Mouse (Mus musculus) embryonic facial prominence, embryonic 13.5 days (tissue): ENCODE measurements at regions not wholly inside any gene's neighbourhood (a gene's known extent, or its start where the extent isn't known, plus 50 kb on each side); places are given as distances from the start of the nearest gene placed in this dataset.

Experiments
- ATAC-seq: fragments of 200-750 bp; cut with Nextera tagmentation; 2 replicates; pipeline ENCODE4 v1.8.0; 2017; ENCODE audit warnings: low read depth; ENCODE audit not compliant: insufficient number of reproducible peaks, insufficient read depth, low FRiP score, low TSS enrichment
- H3K27ac ChIP-seq: fragments of 300-500 bp; sonication (generic); 2 replicates; pipeline ENCODE4 v1.5.1; 2015; ENCODE audit warnings: moderate library complexity, mild to moderate bottlenecking, inconsistent platforms
- H3K27me3 ChIP-seq: fragments of 300-500 bp; sonication (generic); 2 replicates; pipeline ENCODE4 v1.6.1; 2015; ENCODE audit warnings: mild to moderate bottlenecking, inconsistent platforms
- H3K36me3 ChIP-seq: fragments of 300-500 bp; sonication (generic); 2 replicates; pipeline ENCODE4 v1.6.1; 2015; ENCODE audit warnings: mild to moderate bottlenecking, inconsistent platforms
- H3K4me1 ChIP-seq: fragments of 300-500 bp; sonication (generic); 2 replicates; pipeline ENCODE4 v1.6.1; 2015; ENCODE audit warnings: inconsistent platforms
- H3K4me2 ChIP-seq: fragments of 300-500 bp; sonication (generic); 2 replicates; pipeline ENCODE4 v1.6.1; 2015; ENCODE audit warnings: moderate library complexity, mild to moderate bottlenecking, inconsistent platforms
- H3K4me3 ChIP-seq: fragments of 300-500 bp; sonication (generic); 2 replicates; pipeline ENCODE4 v1.5.1; 2015; ENCODE audit warnings: mild to moderate bottlenecking, inconsistent platforms
- H3K9ac ChIP-seq: fragments of 300-500 bp; sonication (generic); 2 replicates; pipeline ENCODE4 v1.6.1; 2015; ENCODE audit warnings: mild to moderate bottlenecking, inconsistent platforms
- H3K9me3 ChIP-seq: fragments of 300-500 bp; sonication (generic); 2 replicates; pipeline ENCODE4 v1.6.1; 2016; ENCODE audit warnings: inconsistent platforms
- WGBS: fragments of 180-500 bp; shearing (Covaris S2); methylation state at CpG from one replicate; pipeline ENCODE4 v1.1.7; 2015; ENCODE audit warnings: mixed read lengths; 5-methylcytosine and 5-hydroxymethylcytosine counted together

DNA sequence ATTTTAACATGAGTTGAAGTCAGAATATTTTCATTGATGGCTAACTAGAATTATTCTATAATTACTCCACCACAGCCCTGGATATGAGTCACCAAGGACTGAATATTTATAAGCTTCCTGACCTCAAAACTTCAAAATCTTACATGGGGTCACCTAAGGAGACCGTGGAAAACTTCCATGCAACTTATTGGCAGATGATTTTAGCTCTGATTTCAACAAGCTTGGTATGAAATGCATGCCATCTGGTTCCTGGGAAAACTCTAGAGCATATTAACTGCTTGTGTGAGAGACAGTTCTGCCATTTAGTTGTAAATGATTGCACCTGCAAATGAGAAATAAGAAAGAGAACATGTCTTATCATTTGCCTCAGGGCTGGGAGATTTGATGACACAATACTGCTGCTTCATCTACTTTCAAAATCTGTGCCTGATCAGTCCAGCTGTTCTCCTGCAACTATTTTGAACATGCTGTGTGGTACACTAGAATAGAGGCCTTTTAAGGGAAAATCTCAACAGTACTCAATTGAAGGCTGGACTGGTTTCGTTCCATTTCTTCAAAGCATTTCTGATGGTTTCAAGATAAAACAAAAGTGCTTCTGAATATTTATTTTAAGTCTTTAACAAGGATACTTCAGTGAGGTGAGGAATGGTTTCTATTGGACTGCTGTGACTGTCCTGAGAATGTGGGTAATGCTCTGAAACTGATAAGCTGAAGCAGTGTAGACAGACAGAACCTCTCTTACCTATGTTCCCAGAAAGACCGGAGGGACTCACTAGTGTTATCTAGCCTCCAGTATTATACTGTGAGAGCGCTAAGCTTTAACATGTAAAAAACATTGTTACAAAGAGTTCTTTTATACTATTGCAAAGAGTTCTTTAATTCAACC is 513.8 kb upstream of the Nr5a2 start:
- ATAC-seq: no peak
- H3K4me3 ChIP-seq: no peak overlapping the region

DNA sequence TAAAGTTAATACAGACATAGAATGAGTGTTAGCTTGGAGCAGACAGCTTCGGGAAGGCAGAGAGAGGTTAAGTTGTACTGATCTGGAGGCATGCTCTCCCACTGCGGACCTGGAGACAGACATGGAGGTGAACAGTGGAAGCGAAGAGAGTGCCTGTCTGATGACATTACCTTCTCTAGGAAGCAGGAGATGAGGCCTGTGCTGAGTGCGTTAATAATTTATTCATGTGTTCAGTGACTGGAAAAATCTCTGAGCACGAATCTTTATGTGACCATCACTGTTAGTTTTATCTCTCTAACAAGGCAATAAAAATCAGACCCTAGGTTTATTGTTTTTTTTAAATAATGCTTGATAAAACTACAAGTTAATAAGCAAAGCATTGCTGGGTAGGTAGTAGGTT is 504.7 kb upstream of the Nr5a2 start:
- H3K27ac ChIP-seq: no peak overlapping the region
- no peak for ATAC-seq

More for the DNA sequence above, 513.8 kb upstream of the Nr5a2 start:
- Histone ChIP-seq H3K27me3 (no peaks in the 10 kb centered on the region), H3K4me1 (0 out of 2 replicates have a peak, but pooled peaks cover 4% of the 10 kb centered on the region), H3K4me2 (no peak overlapping the region), H3K27ac (no peak overlapping the region), H3K9ac (no peak overlapping the region), H3K9me3 (no peaks in the 10 kb centered on the region), H3K36me3 (no peaks in the 10 kb centered on the region)
- WGBS: 59% methylated on average over 4 of the region's 4 CpGs

DNA sequence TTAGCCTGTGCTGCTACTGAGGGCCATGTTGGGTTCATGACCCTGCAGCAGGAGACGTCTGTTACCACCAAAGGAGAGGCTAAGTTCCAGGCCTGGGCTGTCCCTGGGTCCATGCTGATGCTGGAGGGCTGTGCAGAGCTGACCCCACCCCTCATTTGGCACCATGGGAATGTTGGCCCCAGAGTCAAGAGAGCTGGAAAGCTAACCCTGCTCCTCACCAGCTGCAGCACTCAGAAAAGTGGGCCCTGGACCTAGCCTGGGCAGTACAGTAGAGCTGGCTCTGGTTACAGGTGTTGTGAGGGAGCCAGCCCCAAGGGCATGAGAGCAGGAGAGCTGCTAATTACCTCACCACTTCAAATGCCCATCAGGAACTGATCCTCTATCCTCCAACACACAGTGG is 500.9 kb upstream of the Nr5a2 start:
- Histone ChIP-seq H3K27me3 (no peaks in the 10 kb centered on the region), H3K36me3 (no peaks in the 10 kb centered on the region), H3K4me3 (no peak overlapping the region), H3K9me3 (no peaks in the 10 kb centered on the region), H3K4me2 (no peak overlapping the region), H3K9ac (no peak overlapping the region), H3K27ac (no peak overlapping the region), H3K4me1 (no peaks in the 10 kb centered on the region)
- WGBS: 76% methylated on average over 1 of the region's 1 CpGs
- no peak for ATAC-seq

More for the DNA sequence above, 504.7 kb upstream of the Nr5a2 start:
- H3K4me1 ChIP-seq: no peaks in the 10 kb centered on the region
- no peak overlapping the region for H3K9ac ChIP-seq
- no peak overlapping the region for H3K4me2 ChIP-seq
- 91% methylated on average over 5 of the region's 5 CpGs for WGBS
- H3K9me3 ChIP-seq: no peaks in the 10 kb centered on the region
- no peak overlapping the region for H3K4me3 ChIP-seq
- H3K36me3 ChIP-seq: no peaks in the 10 kb centered on the region
- H3K27me3 ChIP-seq: no peaks in the 10 kb centered on the region

DNA sequence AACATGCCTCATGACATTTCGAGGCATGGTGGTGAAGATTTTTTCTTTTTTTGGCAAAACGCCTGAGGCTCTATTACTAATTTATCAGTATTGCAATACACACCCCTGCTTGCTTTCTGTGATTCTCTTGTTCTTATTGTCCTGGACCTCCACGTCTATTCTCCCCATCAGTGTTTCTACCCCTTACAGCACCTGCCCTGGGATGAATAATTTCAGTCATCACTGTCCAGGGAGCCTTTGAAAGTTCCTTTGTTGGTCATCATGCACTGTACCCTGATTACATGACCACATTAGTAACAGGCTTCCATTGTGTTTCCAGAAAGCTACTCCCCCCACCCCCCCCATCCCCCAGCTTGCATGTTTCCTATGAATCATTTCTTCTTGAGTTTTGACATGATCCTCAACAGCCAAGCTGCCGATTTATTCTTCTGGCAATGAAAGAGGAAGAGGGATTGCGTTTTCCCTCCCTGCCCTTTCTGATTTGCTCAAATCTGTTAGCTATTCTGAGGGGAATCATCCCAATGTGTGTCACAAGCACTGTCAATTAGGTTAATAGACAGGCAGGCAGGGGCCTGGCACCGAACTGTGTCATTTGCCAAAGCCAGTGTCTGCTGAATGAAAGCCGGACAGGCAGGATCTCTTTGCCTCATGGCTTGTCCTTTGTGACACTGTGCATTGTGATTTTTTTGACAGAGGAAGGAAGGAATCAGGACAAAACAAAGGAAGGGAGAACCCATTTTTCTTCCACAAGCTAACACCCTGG is 493.4 kb upstream of the Nr5a2 start:
- Histone ChIP-seq H3K4me3 (no peak overlapping the region), H3K9ac (no peak overlapping the region), H3K4me2 (no peak overlapping the region), H3K27me3 (no peaks in the 10 kb centered on the region), H3K9me3 (no peaks in the 10 kb centered on the region), H3K36me3 (no peaks in the 10 kb centered on the region), H3K4me1 (no peaks in the 10 kb centered on the region), H3K27ac (no peak overlapping the region)
- 57% methylated on average over 7 of the region's 7 CpGs for WGBS
- ATAC-seq: no peak

DNA sequence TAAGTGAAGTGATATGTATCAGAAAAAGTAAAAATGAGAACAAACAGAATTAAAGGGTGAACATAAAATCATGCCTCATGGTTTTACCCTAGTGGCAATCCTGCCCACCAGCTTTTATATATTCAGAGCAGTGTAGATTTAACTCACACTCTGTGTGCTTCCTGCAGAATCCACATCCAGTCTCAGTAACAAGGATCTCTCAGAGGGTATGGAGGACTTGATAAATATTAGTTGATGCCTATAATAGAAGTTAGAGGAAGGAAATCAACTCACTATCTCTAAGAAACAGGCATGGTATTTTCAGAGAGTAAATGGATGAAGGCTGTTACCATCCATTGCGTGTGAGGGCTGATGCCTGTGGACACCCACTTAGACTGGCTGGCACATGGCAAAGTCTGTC is 492.5 kb upstream of the Nr5a2 start:
- no peak overlapping the region for H3K4me2 ChIP-seq
- no peak overlapping the region for H3K9ac ChIP-seq
- no peaks in the 10 kb centered on the region for H3K36me3 ChIP-seq
- 89% methylated on average over 1 of the region's 1 CpGs for WGBS
- H3K27ac ChIP-seq: no peak overlapping the region
- no peaks in the 10 kb centered on the region for H3K27me3 ChIP-seq
- H3K9me3 ChIP-seq: no peaks in the 10 kb centered on the region
- ATAC-seq: no peak
- no peaks in the 10 kb centered on the region for H3K4me1 ChIP-seq
- no peak overlapping the region for H3K4me3 ChIP-seq

DNA sequence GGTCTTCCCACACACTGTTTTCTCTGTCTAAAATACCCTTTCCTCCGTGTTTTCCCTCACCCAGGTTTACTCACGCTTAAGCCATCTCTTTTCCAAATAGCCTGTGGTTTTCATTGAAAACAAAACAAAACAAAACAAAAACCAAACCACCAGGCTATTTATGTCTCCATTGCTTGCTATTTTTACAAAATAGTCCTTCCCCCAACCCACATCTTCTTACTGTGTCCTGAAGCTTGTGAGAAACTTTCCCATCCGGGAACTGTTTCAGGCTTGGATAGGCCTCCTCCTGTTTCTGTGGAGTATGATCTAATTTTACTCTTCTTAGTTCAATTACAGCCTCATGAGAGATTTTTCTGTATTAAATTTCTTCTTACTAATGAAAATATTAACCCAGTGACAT is 486.2 kb upstream of the Nr5a2 start:
- Histone ChIP-seq H3K4me1 (peaks cover 11% of the 10 kb centered on the region; the same call in 1 of the 2 replicates), H3K4me3 (no peak overlapping the region), H3K27ac (peak overlapping the region; percentile 16; the same call in 1 of the 2 replicates), H3K9ac (no peak overlapping the region), H3K9me3 (no peaks in the 10 kb centered on the region), H3K36me3 (no peaks in the 10 kb centered on the region), H3K27me3 (no peaks in the 10 kb centered on the region), H3K4me2 (no peak overlapping the region)
- no peak for ATAC-seq
- 32% methylated on average over 3 of the region's 3 CpGs for WGBS

DNA sequence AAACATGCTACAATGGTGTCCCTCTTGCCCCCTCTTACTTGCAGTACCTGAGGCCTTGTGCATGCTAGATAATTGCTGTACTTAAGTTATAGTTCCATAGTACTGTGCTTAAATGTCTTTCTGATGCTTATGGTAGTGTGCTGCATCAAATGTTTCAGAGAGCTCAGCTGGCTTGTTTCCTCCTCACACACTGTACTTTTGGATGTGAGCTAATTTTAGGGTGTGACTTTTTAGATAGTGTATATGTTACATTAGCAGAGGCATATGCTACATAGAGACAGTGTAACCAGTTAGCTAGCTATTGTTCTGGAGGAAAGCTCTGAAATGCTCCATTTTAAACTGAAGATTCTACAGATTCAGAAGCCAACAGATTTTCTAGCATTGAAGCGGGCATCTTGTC is 467.9 kb upstream of the Nr5a2 start:
- H3K36me3 ChIP-seq: no peaks in the 10 kb centered on the region
- WGBS: 98% methylated on average over 1 of the region's 1 CpGs
- no peak overlapping the region for H3K27ac ChIP-seq
- H3K4me3 ChIP-seq: no peak overlapping the region
- no peak for ATAC-seq
- H3K9me3 ChIP-seq: no peaks in the 10 kb centered on the region
- no peaks in the 10 kb centered on the region for H3K4me1 ChIP-seq
- no peak overlapping the region for H3K4me2 ChIP-seq
- H3K9ac ChIP-seq: no peak overlapping the region
- no peaks in the 10 kb centered on the region for H3K27me3 ChIP-seq

DNA sequence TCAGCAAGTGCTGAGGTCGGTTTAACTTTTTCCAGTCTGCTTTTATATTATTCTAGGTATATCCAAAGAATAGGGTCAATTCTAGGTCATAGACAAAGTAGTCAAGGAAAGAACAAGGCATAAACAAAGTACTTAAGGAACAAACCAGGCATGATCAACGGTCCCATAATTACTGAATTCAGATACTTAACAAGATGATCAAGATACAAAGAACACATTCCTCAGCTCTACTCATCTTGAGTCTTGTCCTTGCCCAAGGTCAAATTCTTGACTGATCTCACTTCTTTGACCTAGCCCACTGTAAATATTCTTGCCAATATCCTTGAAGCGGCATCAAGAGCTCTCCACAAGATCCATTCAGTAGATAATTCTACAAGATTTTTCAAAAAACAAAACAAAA is 458.1 kb upstream of the Nr5a2 start:
- Histone ChIP-seq H3K9me3 (no peaks in the 10 kb centered on the region), H3K27me3 (no peaks in the 10 kb centered on the region), H3K4me3 (no peak overlapping the region), H3K36me3 (no peaks in the 10 kb centered on the region), H3K9ac (no peak overlapping the region), H3K27ac (no peak overlapping the region), H3K4me1 (no peaks in the 10 kb centered on the region), H3K4me2 (no peak overlapping the region)
- ATAC-seq: no peak
- WGBS: 73% methylated on average over 3 of the region's 3 CpGs

DNA sequence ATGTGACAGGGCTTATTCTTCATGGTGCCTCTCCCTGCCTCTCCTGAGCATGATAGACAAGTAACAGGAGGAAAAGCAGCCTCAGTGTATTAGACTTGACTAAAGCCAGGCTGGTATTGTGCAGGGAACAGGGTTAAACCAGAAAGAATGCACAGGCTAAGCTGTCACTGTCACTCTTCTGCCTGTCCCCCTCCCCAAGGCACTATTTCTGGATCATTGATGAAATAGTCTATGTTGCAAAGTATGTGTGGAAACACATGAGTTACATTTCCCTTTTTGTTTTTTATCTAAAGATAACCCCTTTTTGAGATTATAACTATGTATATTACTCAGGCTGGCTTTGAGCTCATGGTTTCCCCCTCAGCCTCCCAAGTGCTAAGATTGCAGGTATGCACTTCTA is 436.5 kb upstream of the Nr5a2 start:
- Histone ChIP-seq H3K27ac (no peak overlapping the region), H3K4me2 (no peak overlapping the region), H3K4me1 (no peaks in the 10 kb centered on the region), H3K4me3 (no peak overlapping the region), H3K27me3 (no peaks in the 10 kb centered on the region), H3K9me3 (no peaks in the 10 kb centered on the region), H3K36me3 (no peaks in the 10 kb centered on the region), H3K9ac (no peak overlapping the region)
- no peak for ATAC-seq

DNA sequence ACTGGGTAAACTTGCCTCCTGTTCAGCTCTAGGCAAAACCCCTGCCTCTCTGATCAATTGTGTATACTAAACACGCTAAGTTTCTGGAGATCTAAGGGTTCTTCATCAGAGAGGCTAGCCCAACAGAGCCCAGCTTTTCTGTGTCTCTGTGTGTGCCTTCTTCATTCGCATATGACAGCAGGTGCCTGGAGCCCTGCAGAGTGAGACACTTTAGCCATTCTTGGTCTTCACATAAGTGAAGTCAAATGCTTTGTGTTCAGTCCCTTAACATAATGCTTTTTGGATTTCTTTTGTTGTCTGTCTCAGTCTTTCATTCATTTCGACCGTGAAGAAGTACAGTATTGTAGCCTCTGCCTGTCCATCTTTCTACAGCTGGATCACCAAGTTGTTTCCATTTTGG is 427.3 kb upstream of the Nr5a2 start:
- Histone ChIP-seq H3K9me3 (no peaks in the 10 kb centered on the region), H3K4me2 (no peak overlapping the region), H3K4me1 (no peaks in the 10 kb centered on the region), H3K36me3 (no peaks in the 10 kb centered on the region), H3K4me3 (no peak overlapping the region), H3K27ac (no peak overlapping the region), H3K9ac (no peak overlapping the region), H3K27me3 (no peaks in the 10 kb centered on the region)
- ATAC-seq: no peak
- 50% methylated on average over 4 of the region's 4 CpGs for WGBS

DNA sequence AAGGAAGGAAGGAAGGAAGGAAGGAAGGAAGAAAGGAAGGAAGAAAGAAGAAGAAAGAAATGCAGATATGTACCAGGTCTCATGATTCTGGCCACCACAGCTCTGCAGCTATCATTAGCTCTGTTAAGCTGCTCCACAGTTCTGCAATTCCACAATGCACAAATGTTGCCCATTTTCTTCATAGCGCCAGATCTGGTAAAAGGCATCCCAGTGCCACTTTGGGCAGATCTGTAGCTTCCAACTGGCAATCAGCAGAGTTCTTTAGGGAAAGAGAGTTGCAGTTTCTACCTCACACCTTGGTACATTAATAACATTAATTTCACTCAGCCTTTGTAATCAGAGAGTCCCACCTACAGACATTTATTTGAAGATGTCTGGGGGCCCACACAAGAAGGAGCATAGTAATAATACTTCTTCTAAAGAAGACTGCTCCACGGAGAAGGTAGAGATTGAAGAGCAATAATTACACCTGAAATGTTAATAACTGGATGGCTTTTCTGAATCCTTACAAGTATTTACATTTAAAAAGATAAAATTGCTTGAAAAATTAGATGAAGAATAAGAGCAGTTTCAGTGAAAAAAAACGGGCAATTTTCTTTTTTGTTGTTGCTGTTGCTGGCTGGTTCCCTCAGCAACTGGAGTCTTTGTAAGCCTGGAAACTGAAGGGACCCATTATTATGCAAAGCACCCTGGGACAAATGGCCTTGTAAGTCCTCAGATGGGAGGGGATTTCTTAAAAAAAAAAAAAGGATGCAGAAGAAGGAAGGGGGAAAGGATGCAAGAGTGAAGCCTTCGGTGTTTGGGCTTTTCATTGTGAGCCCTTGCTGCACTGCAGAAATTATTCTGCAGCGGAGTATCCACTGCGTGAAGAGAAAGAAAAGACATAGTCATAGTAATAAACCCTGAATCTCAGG is 418.1 kb upstream of the Nr5a2 start:
- WGBS: 23% methylated on average over 6 of the region's 6 CpGs
- H3K9ac ChIP-seq: no peak overlapping the region
- no peak for ATAC-seq

More for the DNA sequence above, 418.1 kb upstream of the Nr5a2 start:
- no peaks in the 10 kb centered on the region for H3K9me3 ChIP-seq
- no peak overlapping the region for H3K4me3 ChIP-seq
- no peak overlapping the region for H3K4me2 ChIP-seq
- H3K4me1 ChIP-seq: peaks cover 12% of the 10 kb centered on the region
- H3K27me3 ChIP-seq: no peaks in the 10 kb centered on the region
- no peak overlapping the region for H3K27ac ChIP-seq
- H3K36me3 ChIP-seq: no peaks in the 10 kb centered on the region
